Mouse (Mus musculus) hindbrain, embryonic 12.5 days (tissue): ENCODE results near the gene Ispd. TPM values are rescaled to one million over a fixed set of nuclear protein-coding genes. Genes with fewer than 3 reads are reported as not detected.

Experiments used
- ATAC-seq: fragments of 200-750 bp; cut with Nextera tagmentation; 2 replicates; pipeline ENCODE4 v1.8.0; 2017; ENCODE audit warnings: moderate TSS enrichment; ENCODE audit not compliant: low FRiP score
- H3K27ac ChIP-seq: fragments of 300-500 bp; sonication (generic); 2 replicates; pipeline ENCODE4 v1.5.1; 2016; ENCODE audit warnings: mild to moderate bottlenecking
- H3K27me3 ChIP-seq: fragments of 300-500 bp; sonication (generic); 2 replicates; pipeline ENCODE4 v1.6.1; 2016; ENCODE audit warnings: mild to moderate bottlenecking
- H3K36me3 ChIP-seq: fragments of 300-500 bp; sonication (generic); 2 replicates; pipeline ENCODE4 v1.6.1; 2016; ENCODE audit warnings: mild to moderate bottlenecking
- H3K4me1 ChIP-seq: fragments of 300-500 bp; sonication (generic); 2 replicates; pipeline ENCODE4 v1.6.1; 2016
- H3K4me2 ChIP-seq: fragments of 300-500 bp; sonication (generic); replicated peaks from 2 replicates; pipeline ENCODE4 v1.6.1; 2016; ENCODE audit warnings: mild to moderate bottlenecking
- H3K4me3 ChIP-seq: fragments of 300-500 bp; sonication (generic); 2 replicates; pipeline ENCODE4 v1.5.1; 2016; ENCODE audit warnings: mild to moderate bottlenecking
- H3K9ac ChIP-seq: fragments of 300-500 bp; sonication (generic); 2 replicates; pipeline ENCODE4 v1.6.1; 2016; ENCODE audit warnings: mild to moderate bottlenecking, moderate library complexity
- H3K9me3 ChIP-seq: fragments of 300-500 bp; sonication (generic); replicated peaks from 2 replicates; pipeline ENCODE4 v1.6.1; 2016; ENCODE audit warnings: mild to moderate bottlenecking
- WGBS: fragments of 180-500 bp; shearing (Covaris S2); methylation state at CpG from one replicate; pipeline ENCODE4 v1.1.7; 2016; 5-methylcytosine and 5-hydroxymethylcytosine counted together
- polyA plus RNA-seq: library from polyadenylated mRNA; unstranded; fragments of >200 nt; fragmentation: Nextera tagmentation; extraction: Ambion mirVana; gene quantifications from 2 replicates; pipeline ENCODE4 v1.2.1, GENCODE M21; 2016

The Ispd gene
- polyA plus RNA-seq, 1 experiment from 2014 or later = 12.4 TPM

GRCm38 (mm10) chr12:36386991-36387390, 5.7 kb downstream of the Ispd start:
- no peak overlapping the region for H3K4me2 ChIP-seq
- no peak overlapping the region for H3K9ac ChIP-seq
- no peak overlapping the region for H3K27ac ChIP-seq
- 89% methylated on average over 4 of the region's 4 CpGs for whole genome bisulfite sequencing
- no peak for ATAC-seq
- H3K9me3 ChIP-seq = no peaks in the 10 kb centered on the region
- no peak overlapping the region for H3K4me3 ChIP-seq
- no peaks in the 10 kb centered on the region for H3K36me3 ChIP-seq
- no peaks in the 10 kb centered on the region for H3K27me3 ChIP-seq
- peaks cover 2% of the 10 kb centered on the region; the same call in 1 of the 2 replicates for H3K4me1 ChIP-seq

GRCm38 (mm10) chr12:36395115-36395514, 13.9 kb downstream of the Ispd start:
- Histone ChIP-seq H3K27ac (no peak overlapping the region), H3K27me3 (no peaks in the 10 kb centered on the region), H3K4me1 (no peaks in the 10 kb centered on the region), H3K4me3 (no peak overlapping the region), H3K4me2 (no peak overlapping the region), H3K36me3 (no peaks in the 10 kb centered on the region), H3K9me3 (peaks cover 13% of the 10 kb centered on the region; the same call in 1 of the 2 replicates), H3K9ac (no peak overlapping the region)
- ATAC-seq = no peak
- WGBS = 97% methylated on average over 2 of the region's 2 CpGs

GRCm38 (mm10) chr12:36423677-36424076, 42.4 kb downstream of the Ispd start:
- H3K27ac ChIP-seq = no peak overlapping the region
- no peak overlapping the region for H3K4me3 ChIP-seq
- no peak overlapping the region for H3K4me2 ChIP-seq
- ATAC-seq = no peak
- H3K9ac ChIP-seq = no peak overlapping the region
- H3K36me3 ChIP-seq = no peaks in the 10 kb centered on the region
- 63% methylated on average over 10 of the region's 10 CpGs for WGBS
- H3K4me1 ChIP-seq = 0 out of 2 replicates have a peak, but pooled peaks cover 6% of the 10 kb centered on the region
- no peaks in the 10 kb centered on the region for H3K9me3 ChIP-seq
- no peaks in the 10 kb centered on the region for H3K27me3 ChIP-seq

- H3K27ac ChIP-seq = no peak overlapping the region
- 68% methylated on average over 7 of the region's 7 CpGs for WGBS
- H3K4me3 ChIP-seq = no peak overlapping the region
- H3K9me3 ChIP-seq = no peaks in the 10 kb centered on the region
- no peak for ATAC-seq
- no peaks in the 10 kb centered on the region for H3K36me3 ChIP-seq
- H3K4me1 ChIP-seq = 0 out of 2 replicates have a peak, but pooled peaks cover 6% of the 10 kb centered on the region
- H3K9ac ChIP-seq = no peak overlapping the region
- no peaks in the 10 kb centered on the region for H3K27me3 ChIP-seq
- H3K4me2 ChIP-seq = no peak overlapping the region
Measured at GRCm38 (mm10) chr12:36425258-36425657, 44.0 kb downstream of the Ispd start.

- H3K27me3 ChIP-seq = no peaks in the 10 kb centered on the region
- no peak overlapping the region for H3K4me2 ChIP-seq
- no peak overlapping the region for H3K4me3 ChIP-seq
- H3K9ac ChIP-seq = no peak overlapping the region
- 52% methylated on average over 15 of the region's 15 CpGs for WGBS
- H3K36me3 ChIP-seq = no peaks in the 10 kb centered on the region
- 0 out of 2 replicates have a peak, but pooled peaks cover 6% of the 10 kb centered on the region for H3K4me1 ChIP-seq
- no peak for ATAC-seq
- no peaks in the 10 kb centered on the region for H3K9me3 ChIP-seq
- no peak overlapping the region for H3K27ac ChIP-seq
Measured at GRCm38 (mm10) chr12:36426163-36427045, 45.2 kb downstream of the Ispd start.

- 78% methylated on average over 5 of the region's 5 CpGs for WGBS
- no peak overlapping the region for H3K27ac ChIP-seq
- ATAC-seq = no peak
Measured at GRCm38 (mm10) chr12:36436956-36437355, 55.7 kb downstream of the Ispd start.

DNA sequence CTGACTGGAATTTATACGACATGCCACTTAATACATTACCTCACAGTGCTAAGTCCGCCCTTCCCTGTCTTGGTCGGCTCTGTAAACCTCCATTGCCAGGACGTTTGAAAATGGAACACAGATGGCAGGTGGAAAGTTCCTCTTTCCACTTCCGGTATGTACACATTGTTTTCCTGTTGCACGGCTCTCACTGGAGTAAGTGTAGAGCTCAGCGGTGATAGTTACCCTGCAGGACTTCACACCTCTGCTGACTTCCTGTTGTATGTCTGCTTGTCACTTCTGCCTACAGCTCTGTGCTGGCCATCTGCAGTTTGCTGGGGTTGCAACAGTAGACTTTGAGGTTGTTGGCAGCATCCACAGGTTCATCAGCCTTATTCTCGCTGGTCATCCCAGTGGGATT, 58.1 kb downstream of the Ispd start:
- H3K9ac ChIP-seq = no peak overlapping the region
- no peak overlapping the region for H3K4me3 ChIP-seq
- no peak overlapping the region for H3K27ac ChIP-seq
- no peaks in the 10 kb centered on the region for H3K36me3 ChIP-seq
- H3K4me1 ChIP-seq = no peaks in the 10 kb centered on the region
- WGBS = 92% methylated on average over 8 of the region's 8 CpGs
- no peak overlapping the region for H3K4me2 ChIP-seq
- no peak for ATAC-seq
- H3K9me3 ChIP-seq = no peaks in the 10 kb centered on the region
- H3K27me3 ChIP-seq = no peaks in the 10 kb centered on the region

More at GRCm38 (mm10) chr12:36436956-36437355, 55.7 kb downstream of the Ispd start:
- Histone ChIP-seq H3K27me3 (no peaks in the 10 kb centered on the region), H3K36me3 (no peaks in the 10 kb centered on the region), H3K9ac (no peak overlapping the region), H3K9me3 (no peaks in the 10 kb centered on the region), H3K4me3 (no peak overlapping the region), H3K4me1 (no peaks in the 10 kb centered on the region), H3K4me2 (no peak overlapping the region)

- no peak overlapping the region for H3K9ac ChIP-seq
- H3K4me2 ChIP-seq = no peak overlapping the region
- H3K36me3 ChIP-seq = no peaks in the 10 kb centered on the region
- H3K27me3 ChIP-seq = no peaks in the 10 kb centered on the region
- H3K9me3 ChIP-seq = no peaks in the 10 kb centered on the region
- H3K27ac ChIP-seq = no peak overlapping the region
- H3K4me3 ChIP-seq = no peak overlapping the region
- no peak for ATAC-seq
- no peaks in the 10 kb centered on the region for H3K4me1 ChIP-seq
- 93% methylated on average over 3 of the region's 3 CpGs for WGBS
Measured at GRCm38 (mm10) chr12:36456002-36456401, 74.8 kb downstream of the Ispd start.

- Histone ChIP-seq H3K4me3 (no peak overlapping the region), H3K9ac (no peak overlapping the region), H3K27ac (no peak overlapping the region), H3K4me1 (no peaks in the 10 kb centered on the region), H3K27me3 (no peaks in the 10 kb centered on the region), H3K9me3 (no peaks in the 10 kb centered on the region), H3K4me2 (no peak overlapping the region), H3K36me3 (no peaks in the 10 kb centered on the region)
- 79% methylated on average over 2 of the region's 2 CpGs for WGBS
- ATAC-seq = no peak
Measured at GRCm38 (mm10) chr12:36457726-36458125, 76.5 kb downstream of the Ispd start.

- Histone ChIP-seq H3K27ac (no peak overlapping the region), H3K4me2 (no peak overlapping the region), H3K9ac (no peak overlapping the region), H3K9me3 (no peaks in the 10 kb centered on the region), H3K36me3 (no peaks in the 10 kb centered on the region), H3K27me3 (no peaks in the 10 kb centered on the region), H3K4me3 (no peak overlapping the region), H3K4me1 (no peaks in the 10 kb centered on the region)
- ATAC-seq = no peak
- 87% methylated on average over 6 of the region's 6 CpGs for WGBS
Measured at GRCm38 (mm10) chr12:36468325-36469044, 87.2 kb downstream of the Ispd start.

DNA sequence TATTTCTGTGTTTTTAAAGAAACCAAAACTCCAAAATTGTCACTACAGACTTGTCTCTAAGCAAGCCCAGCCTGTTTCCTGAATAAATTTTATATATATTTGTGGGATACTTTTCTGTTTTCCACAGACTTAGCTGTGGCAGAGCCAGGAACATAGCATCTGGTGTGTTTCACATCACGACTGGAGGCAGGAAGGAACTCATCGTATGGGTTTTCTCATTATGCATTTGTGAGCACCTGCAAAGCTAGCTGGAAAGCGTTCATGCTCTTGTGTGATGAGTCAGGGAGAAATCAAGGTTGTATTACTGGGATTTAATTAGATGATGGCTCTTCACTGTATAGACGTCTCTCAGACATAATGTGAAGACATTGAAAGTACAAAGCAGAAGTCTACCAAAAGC, 90.2 kb downstream of the Ispd start:
- Histone ChIP-seq H3K4me1 (no peaks in the 10 kb centered on the region), H3K27me3 (no peaks in the 10 kb centered on the region), H3K27ac (no peak overlapping the region), H3K9ac (no peak overlapping the region), H3K4me3 (no peak overlapping the region), H3K9me3 (no peaks in the 10 kb centered on the region), H3K4me2 (no peak overlapping the region), H3K36me3 (no peaks in the 10 kb centered on the region)
- WGBS = 86% methylated on average over 4 of the region's 4 CpGs
- ATAC-seq = no peak

DNA sequence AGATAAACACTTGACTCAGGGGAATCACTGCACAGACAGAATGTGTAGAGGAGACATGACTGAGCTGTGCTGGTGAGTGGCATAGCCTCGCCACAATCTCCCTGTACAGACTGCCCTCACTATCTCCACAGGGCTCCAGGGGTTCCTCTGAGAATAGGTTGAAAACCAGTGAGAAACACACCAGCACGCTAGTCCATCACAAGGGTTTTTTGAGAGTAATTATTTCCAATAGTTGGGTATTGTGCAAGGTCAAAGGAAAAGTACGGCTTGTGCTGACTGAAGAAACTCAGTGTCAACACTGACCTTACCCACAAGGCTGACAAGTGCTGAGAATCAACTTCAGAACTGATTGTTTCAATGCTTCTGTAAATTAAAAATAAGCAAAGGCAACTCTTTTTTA, 92.9 kb downstream of the Ispd start:
- no peak for ATAC-seq
- Histone ChIP-seq H3K27me3 (no peaks in the 10 kb centered on the region), H3K4me1 (no peaks in the 10 kb centered on the region; the same call in 1 of the 2 replicates), H3K27ac (no peak overlapping the region), H3K9ac (no peak overlapping the region), H3K36me3 (no peaks in the 10 kb centered on the region), H3K9me3 (no peaks in the 10 kb centered on the region), H3K4me3 (no peak overlapping the region), H3K4me2 (no peak overlapping the region)
- WGBS = 76% methylated on average over 3 of the region's 3 CpGs
